Mouse (Mus musculus): ENCODE measurements at regions not wholly inside any gene's neighbourhood (a gene's known extent, or its start where the extent isn't known, plus 50 kb on each side); places are given as distances from the start of the nearest gene placed in this dataset.

GRCm38 (mm10) chr14:33794262-33794661 lies 129.1 kb upstream of the Gdf10 start:
- no peak for DNase-seq (ENCODE audit: low spot score)

- DNase-seq (ENCODE audit: low spot score) = no peak
Measured at GRCm38 (mm10) chr14:33797551-33798303, 125.7 kb upstream of the Gdf10 start.

GRCm38 (mm10) chr14:33804321-33804720 lies 119.1 kb upstream of the Gdf10 start:
- DNase-seq (ENCODE audit: low spot score) = no peak

- DNase-seq (ENCODE audit: low spot score) = no peak
Measured at GRCm38 (mm10) chr14:33804721-33805120, 118.7 kb upstream of the Gdf10 start.

- DNase-seq (ENCODE audit: low spot score) = no peak
Measured at GRCm38 (mm10) chr14:33807196-33807595, 116.2 kb upstream of the Gdf10 start.

- DNase-seq (ENCODE audit: low spot score) = no peak
Measured at GRCm38 (mm10) chr14:33808593-33809265, 114.7 kb upstream of the Gdf10 start.

- no peak for DNase-seq (ENCODE audit: low spot score)
Measured at GRCm38 (mm10) chr14:33810584-33810983, 112.8 kb upstream of the Gdf10 start.

GRCm38 (mm10) chr14:33811241-33811640 lies 112.1 kb upstream of the Gdf10 start:
- no peak for DNase-seq (ENCODE audit: low spot score)

- no peak for DNase-seq (ENCODE audit: low spot score)
Measured at GRCm38 (mm10) chr14:33812266-33812665, 111.1 kb upstream of the Gdf10 start.

GRCm38 (mm10) chr14:33812772-33813171 lies 110.6 kb upstream of the Gdf10 start:
- DNase-seq (ENCODE audit: low spot score) = no peak

GRCm38 (mm10) chr14:33813274-33813673 lies 110.1 kb upstream of the Gdf10 start:
- DNase-seq (ENCODE audit: low spot score) = no peak

GRCm38 (mm10) chr14:33814107-33814506 lies 109.3 kb upstream of the Gdf10 start:
- no peak for DNase-seq (ENCODE audit: low spot score)

GRCm38 (mm10) chr14:33814599-33814998 lies 108.8 kb upstream of the Gdf10 start:
- DNase-seq (ENCODE audit: low spot score) = no peak

- DNase-seq (ENCODE audit: low spot score) = no peak
Measured at GRCm38 (mm10) chr14:33820541-33821260, 102.7 kb upstream of the Gdf10 start.

- no peak for DNase-seq (ENCODE audit: low spot score)
Measured at GRCm38 (mm10) chr14:33821436-33821835, 102.0 kb upstream of the Gdf10 start.

GRCm38 (mm10) chr14:33824421-33824874 lies 98.9 kb upstream of the Gdf10 start:
- no peak for DNase-seq (ENCODE audit: low spot score)

GRCm38 (mm10) chr14:33826003-33826644 lies 97.3 kb upstream of the Gdf10 start:
- DNase-seq (ENCODE audit: low spot score) = no peak

- no peak for DNase-seq (ENCODE audit: low spot score)
Measured at GRCm38 (mm10) chr14:33832650-33833319, 90.6 kb upstream of the Gdf10 start.

GRCm38 (mm10) chr14:33836341-33836740 lies 87.0 kb upstream of the Gdf10 start:
- DNase-seq (ENCODE audit: low spot score) = no peak

GRCm38 (mm10) chr14:33841821-33842220 lies 81.6 kb upstream of the Gdf10 start:
- DNase-seq (ENCODE audit: low spot score) = no peak

GRCm38 (mm10) chr14:33853499-33853898 lies 69.9 kb upstream of the Gdf10 start:
- no peak for DNase-seq (ENCODE audit: low spot score)

GRCm38 (mm10) chr14:33854181-33854580 lies 69.2 kb upstream of the Gdf10 start:
- no peak for DNase-seq (ENCODE audit: low spot score)
